8 mouse cellular contexts compared by ENCODE assay signal in genomic region chr2:168766538-168767361, GRCm38 (mm10). TPM values are rescaled to one million over a fixed set of nuclear protein-coding genes. Genes with fewer than 3 reads are reported as not detected.
A peak's percentile ranks its signal among the peaks of the same experiment; 100 is the strongest.
DNase-seq lines count a peak whose midpoint lies in the region; ATAC-seq and TF ChIP-seq lines count a peak whose summit lies in the region.

No protein-coding gene starts in this region.

- H3K9ac ChIP-seq in limb, embryonic 12.5 days (replicated peaks) = peak overlapping the region; percentile 65

- H3K27ac ChIP-seq in kidney, adult 2 months (ENCODE audit: insufficient read depth, low read depth, low read length) = no peak overlapping the region
- no peak overlapping the region for H3K27ac ChIP-seq in limb, embryonic 12.5 days

- H3K4me1 ChIP-seq in kidney, adult 2 months (ENCODE audit: control insufficient read depth, insufficient read depth, low read length) = no peaks in the 10 kb centered on the region
- H3K4me1 ChIP-seq in limb, embryonic 12.5 days (replicated peaks) = peaks cover 37% of the 10 kb centered on the region

- H3K36me3 ChIP-seq in kidney, adult 2 months (ENCODE audit: control insufficient read depth, insufficient read depth, low read length) = no peaks in the 10 kb centered on the region
- no peaks in the 10 kb centered on the region for H3K36me3 ChIP-seq in limb, embryonic 12.5 days

- no peaks in the 10 kb centered on the region for H3K9me3 ChIP-seq in limb, embryonic 12.5 days

- no peak for TF ChIP-seq POLR2A in kidney, adult 2 months (IDR thresholded peaks at IDR 0.05; ENCODE audit: low read depth, low read length)

- ATAC-seq in limb, embryonic 12.5 days (ENCODE audit: insufficient number of reproducible peaks, insufficient read depth, low FRiP score, low TSS enrichment, low read depth) = peak; percentile 69
- no peak for ATAC-seq in monocyte, adult 5-6 weeks (replicated peaks; ENCODE audit: insufficient number of reproducible peaks, low FRiP score, low TSS enrichment, poor library complexity, severe bottlenecking)

- H3K4me2 ChIP-seq in limb, embryonic 12.5 days = peak overlapping the region; percentile 96

- WGBS in kidney, adult 2 months = 1% methylated on average over 52 of the region's 52 CpGs
- WGBS in limb, embryonic 12.5 days = under 1% methylated on average over 51 of the region's 52 CpGs

- DNase-seq in kidney, adult 2 months = peak; percentile 12
- no peak for DNase-seq in kidney, adult 11 months
- peak; percentile 73 for DNase-seq in embryo, embryonic 11.5 days (ENCODE audit: low read depth, low spot score)
- DNase-seq in heart, postnatal 10 days = peak; percentile 47 to 54
- peak; percentile 81 for DNase-seq in retina, postnatal 1 day
- no peak for DNase-seq in spleen, postnatal 14 days (ENCODE audit: low spot score in 2 of 2)

- H3K27me3 ChIP-seq in kidney, adult 2 months (replicated peaks; ENCODE audit: control insufficient read depth, insufficient read depth, low read length) = no peaks in the 10 kb centered on the region; the same call in 1 of the 2 replicates
- H3K27me3 ChIP-seq in limb, embryonic 12.5 days = peaks cover 48% of the 10 kb centered on the region

- intact Hi-C loops in heart, postnatal 10 days (cut with DNase I) = loop anchor here (10.0 kb wide), 1 partner anchor 108 kb away; no protein-coding TSS in a partner anchor

- no peak overlapping the region for H3K4me3 ChIP-seq in kidney, adult 2 months (ENCODE audit: insufficient read depth, low read depth, low read length)
- H3K4me3 ChIP-seq in limb, embryonic 12.5 days (replicated peaks) = peak overlapping the region; percentile 62

- TF ChIP-seq CTCF in kidney, adult 2 months (conservative IDR thresholded peaks at IDR 0.05; ENCODE audit: insufficient read depth, insufficient read length, low read depth, low read length) = no peak

RNA-seq across cellular contexts. Expression of gene Sall4, which starts 1.0 kb away (rescaled TPM):
- polyA plus RNA-seq in kidney, adult 2 months (2012; rRNA removed) = not detected in 2 replicates
- 1 to 10 TPM; 1.7 to 2.3 TPM for total RNA-seq in heart, postnatal 10 days (2021)
- 5.0 and 5.1 TPM in 2 replicates for polyA plus RNA-seq in limb, embryonic 12.5 days (2016; fragmentation: Nextera tagmentation; extraction: Ambion mirVana)
- total RNA-seq in monocyte, adult 5-6 weeks (2017) = not detected in 3 replicates

RNA-seq across cellular contexts. Expression of gene Atp9a, which starts 24.5 kb away (rescaled TPM):
- polyA plus RNA-seq in kidney, adult 2 months (2012; rRNA removed) = 56.0 and 59.8 TPM in 2 replicates
- 10 to 100 TPM; 64.0 TPM for total RNA-seq in heart, postnatal 10 days (2021)
- polyA plus RNA-seq in limb, embryonic 12.5 days (2016; fragmentation: Nextera tagmentation; extraction: Ambion mirVana) = 16.1 and 21.2 TPM in 2 replicates
- total RNA-seq in monocyte, adult 5-6 weeks (2017) = 0.32 to 1.3 TPM (median 0.38 TPM) in 3 replicates

Comparison
In these comparisons a context has a peak if more than half of its experiments do, and no peak if none do; other contexts are left out.
1. DNase-seq: peak in kidney, adult 2 months (single experiment), embryo, embryonic 11.5 days (single experiment), heart, postnatal 10 days (2 of 2) and retina, postnatal 1 day (single experiment); none in kidney, adult 11 months (single experiment) and spleen, postnatal 14 days (0 of 2).
2. RNA of gene Atp9a, which starts 24.5 kb away (total RNA-seq): 64.0 TPM in heart, postnatal 10 days; 0.32 to 1.3 TPM in monocyte, adult 5-6 weeks; every median in the first group is over 10 times any median in the second.